Mouse (Mus musculus) lung, adult 10 weeks (tissue): ENCODE results near the gene Cdc40. TPM values are rescaled to one million over a fixed set of nuclear protein-coding genes. Genes with fewer than 3 reads are reported as not detected.

Experiments used
- polyA plus RNA-seq: library from polyadenylated mRNA; stranded (reverse); fragments of 350-450 nt; fragmentation: Illumina TruSeq; extraction: RNeasy Lipid Tissue Mini Kit (QIAGEN cat#74804); gene quantifications from one replicate; pipeline ENCODE4 v1.2.3, GENCODE M21; 2014; ENCODE audit warnings: low read depth, low replicate concordance; ENCODE audit not compliant: insufficient read depth

Gene Cdc40
- 11.4 TPM for polyA plus RNA-seq

GRCm38 (mm10) chr10:40882831-40883643 is at the start of gene Cdc40, which contains the start of gene Wasf1:
TSS of gene Cdc40 (minus strand) at chr10:40883311.
TSS of gene Wasf1 (plus strand) at chr10:40883475.

Other genes with a start within 250 kb of the Cdc40 start
- 10.2 TPM for gene Mettl24, start 200.0 kb downstream of the Cdc40 start, polyA plus RNA-seq
- gene Wasf1, start 164 bp upstream of the Cdc40 start, polyA plus RNA-seq, result 0.60 TPM
- not detected for gene Gpr6, start 189.0 kb upstream of the Cdc40 start, polyA plus RNA-seq